Comparison of ENCODE assay signal across 8 mouse cellular contexts in the genomic region with DNA sequence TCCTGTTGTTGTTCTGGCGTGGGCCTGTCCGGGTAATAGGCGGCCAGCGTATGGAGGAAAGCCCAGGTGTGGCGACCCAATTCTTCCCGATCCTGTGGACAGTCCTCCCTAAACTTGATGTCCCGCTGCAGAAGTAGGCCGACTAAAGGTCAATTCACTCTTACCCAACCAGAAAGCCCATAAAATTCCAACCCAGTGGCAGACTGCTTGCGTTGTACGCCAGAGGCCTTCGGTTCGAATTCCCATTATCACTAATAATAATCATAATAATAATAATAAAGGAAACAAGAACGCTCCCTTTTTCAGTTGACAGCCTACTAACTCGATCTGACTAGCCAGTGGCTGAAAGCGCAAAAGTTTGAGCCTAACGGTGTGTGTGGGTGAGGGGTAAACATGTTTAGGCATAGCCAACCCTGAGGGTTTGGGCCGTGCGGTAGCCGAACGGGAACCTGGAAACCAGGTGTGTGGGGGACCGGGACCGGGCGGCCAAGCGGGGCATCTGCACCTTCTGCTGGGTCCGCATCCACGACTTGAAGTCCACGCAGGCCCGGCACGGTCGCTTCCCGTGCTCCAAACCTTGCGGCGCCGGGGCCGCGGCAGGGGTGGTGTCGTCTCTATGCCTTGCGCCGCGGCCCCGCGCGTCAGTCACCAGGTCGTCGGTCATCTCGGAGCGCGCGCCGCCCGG. TPM values are rescaled to one million over a fixed set of nuclear protein-coding genes. Genes with fewer than 3 reads are reported as not detected.
DNase-seq lines count a peak whose midpoint lies in the region; ATAC-seq and TF ChIP-seq lines count a peak whose summit lies in the region.

No protein-coding gene starts in this region.

- H3K4me2 ChIP-seq in forebrain, embryonic 14.5 days (ENCODE audit: low read length) = peak overlapping the region; percentile 80
- peak overlapping the region; percentile 95 for H3K4me2 ChIP-seq in liver, embryonic 12.5 days

- DNase-seq in gastrocnemius, adult 2 months = no peak
- DNase-seq in gastrocnemius, adult 18-20 months (ENCODE audit: low spot score) = no peak
- DNase-seq in forebrain, embryonic 14.5 days (ENCODE audit: low spot score) = no peak
- no peak for DNase-seq in retina, embryonic 14.5 days (ENCODE audit: low spot score)
- no peak for DNase-seq in B cell, adult 2 months

- peaks cover 16% of the 10 kb centered on the region for H3K79me2 ChIP-seq in C2C12 (ENCODE audit: control insufficient read depth, insufficient read depth)

- H3K9me3 ChIP-seq in forebrain, embryonic 14.5 days (replicated peaks; ENCODE audit: control insufficient read depth, low read length) = no peaks in the 10 kb centered on the region
- no peaks in the 10 kb centered on the region for H3K9me3 ChIP-seq in liver, embryonic 12.5 days (replicated peaks)

- no peak; the same call in none of the 2 replicates for ATAC-seq in forebrain, embryonic 14.5 days
- ATAC-seq in liver, embryonic 12.5 days = peak; percentile 22
- ATAC-seq in erythroid progenitor cell, adult 5-6 weeks (replicated peaks; ENCODE audit: low FRiP score, poor library complexity, severe bottlenecking) = no peak

- H3K9ac ChIP-seq in forebrain, embryonic 14.5 days (ENCODE audit: low read length) = peak overlapping the region; percentile 85
- peak overlapping the region; percentile 93 for H3K9ac ChIP-seq in liver, embryonic 12.5 days

- H3ac ChIP-seq in C2C12 (ENCODE audit: control insufficient read depth, insufficient read length, low read depth) = peak overlapping the region; percentile 90

- intact Hi-C loops in gastrocnemius, adult 2 months (cut with DNase I) = no loop called here

- no peak for TF ChIP-seq CTCF in gastrocnemius, adult 2 months (IDR thresholded peaks at IDR 0.05)
- TF ChIP-seq CTCF in C2C12 (IDR thresholded peaks at IDR 0.05; ENCODE audit: control insufficient read depth, insufficient read depth, insufficient read length) = no peak

- peaks cover 1% of the 10 kb centered on the region for H3K79me3 ChIP-seq in C2C12 (ENCODE audit: low read depth)

- no peaks in the 10 kb centered on the region for H3K27me3 ChIP-seq in C2C12 (ENCODE audit: control insufficient read depth, insufficient read depth, insufficient read length)
- 0 out of 2 replicates have a peak, but pooled peaks cover 5% of the 10 kb centered on the region for H3K27me3 ChIP-seq in forebrain, embryonic 14.5 days (replicated peaks; ENCODE audit: control insufficient read depth, insufficient read depth, low read length)
- peaks cover 33% of the 10 kb centered on the region for H3K27me3 ChIP-seq in liver, embryonic 12.5 days (replicated peaks)

- peaks cover 14% of the 10 kb centered on the region for H3K36me3 ChIP-seq in C2C12 (ENCODE audit: control insufficient read depth, insufficient read depth)
- peaks cover 16% of the 10 kb centered on the region for H3K36me3 ChIP-seq in forebrain, embryonic 14.5 days (ENCODE audit: control insufficient read depth, insufficient read depth, low read length)
- peaks cover 35% of the 10 kb centered on the region for H3K36me3 ChIP-seq in liver, embryonic 12.5 days

- peak overlapping the region; percentile 82 for H3K4me3 ChIP-seq in gastrocnemius, adult 2 months
- peak overlapping the region; percentile 87 for H3K4me3 ChIP-seq in C2C12 (ENCODE audit: insufficient read depth, poor library complexity, severe bottlenecking)
- peak overlapping the region; percentile 73 for H3K4me3 ChIP-seq in forebrain, embryonic 14.5 days (ENCODE audit: low read depth, low read length)
- H3K4me3 ChIP-seq in liver, embryonic 12.5 days = peak overlapping the region; percentile 92

- 7% methylated on average over 51 of the region's 51 CpGs for WGBS in forebrain, embryonic 14.5 days
- WGBS in liver, embryonic 12.5 days (ENCODE audit: insufficient replicate concordance) = 6% methylated on average over 51 of the region's 51 CpGs

- peak overlapping the region; percentile 92 for H3K27ac ChIP-seq in gastrocnemius, adult 2 months
- peak overlapping the region; percentile 80 for H3K27ac ChIP-seq in forebrain, embryonic 14.5 days (ENCODE audit: low read depth, low read length)
- peak overlapping the region; percentile 90 for H3K27ac ChIP-seq in liver, embryonic 12.5 days

- H3K4me1 ChIP-seq in forebrain, embryonic 14.5 days (ENCODE audit: control insufficient read depth, insufficient read depth, low read length) = peaks cover 14% of the 10 kb centered on the region
- peaks cover 35% of the 10 kb centered on the region for H3K4me1 ChIP-seq in liver, embryonic 12.5 days

TF ChIP-seq in C2C12, 6 proteins besides CTCF, POLR2A, EP300 and RAD21:
- TF ChIP-seq CEBPB (IDR thresholded peaks at IDR 0.05; ENCODE audit: low read depth) (no peak), USF1 (IDR thresholded peaks at IDR 0.05; ENCODE audit: low read depth) (no peak)

RNA-seq across cellular contexts. Expression of gene Gfer, which starts 0.5 kb away (rescaled TPM):
- total RNA-seq in gastrocnemius, adult 2 months (2021) = 10 to 100 TPM; 32.8 to 37.5 TPM
- 10 to 100 TPM; 41.1 to 48.3 TPM for total RNA-seq in gastrocnemius, adult 18-20 months (2021)
- 62.8 TPM for polyA plus RNA-seq in C2C12 (2012; fragmentation: generic; extraction: Trizol)
- polyA plus RNA-seq in forebrain, embryonic 14.5 days (2014; fragmentation: Nextera tagmentation; extraction: Ambion mirVana) = 36.5 and 37.7 TPM in 2 replicates
- 51.4 and 52.5 TPM in 2 replicates for polyA plus RNA-seq in liver, embryonic 12.5 days (2016; fragmentation: Nextera tagmentation; extraction: Ambion mirVana)
- 9.6 and 15.9 TPM in 2 replicates for total RNA-seq in erythroid progenitor cell, adult 5-6 weeks (2015; ENCODE audit: low replicate concordance)
- 14.0 and 15.7 TPM in 2 replicates for total RNA-seq in erythroid progenitor cell, adult 5-6 weeks (2017; ENCODE audit: low replicate concordance)

RNA-seq across cellular contexts. Expression of gene Noxo1, which starts 0.6 kb away (rescaled TPM):
- under 1 TPM; 0.56 to 0.74 TPM for total RNA-seq in gastrocnemius, adult 2 months (2021)
- under 1 TPM; 0.32 to 0.95 TPM for total RNA-seq in gastrocnemius, adult 18-20 months (2021)
- 0.34 TPM for polyA plus RNA-seq in C2C12 (2012; fragmentation: generic; extraction: Trizol)
- polyA plus RNA-seq in forebrain, embryonic 14.5 days (2014; fragmentation: Nextera tagmentation; extraction: Ambion mirVana) = 2.2 and 2.4 TPM in 2 replicates
- 0.51 and 0.58 TPM in 2 replicates for polyA plus RNA-seq in liver, embryonic 12.5 days (2016; fragmentation: Nextera tagmentation; extraction: Ambion mirVana)
- total RNA-seq in erythroid progenitor cell, adult 5-6 weeks (2015; ENCODE audit: low replicate concordance) = not detected in 2 replicates
- total RNA-seq in erythroid progenitor cell, adult 5-6 weeks (2017; ENCODE audit: low replicate concordance) = not detected in 2 replicates

RNA-seq across cellular contexts. Expression of gene Syngr3, which starts 5.7 kb away (rescaled TPM):
- not detected for total RNA-seq in gastrocnemius, adult 2 months (2021)
- total RNA-seq in gastrocnemius, adult 18-20 months (2021) = under 1 TPM in 1 of 2 experiments, not detected in 1; 0.14 TPM
- 0.61 TPM for polyA plus RNA-seq in C2C12 (2012; fragmentation: generic; extraction: Trizol)
- 105 and 136 TPM in 2 replicates for polyA plus RNA-seq in forebrain, embryonic 14.5 days (2014; fragmentation: Nextera tagmentation; extraction: Ambion mirVana)
- 0.06 and 0.27 TPM in 2 replicates for polyA plus RNA-seq in liver, embryonic 12.5 days (2016; fragmentation: Nextera tagmentation; extraction: Ambion mirVana)
- total RNA-seq in erythroid progenitor cell, adult 5-6 weeks (2015; ENCODE audit: low replicate concordance) = not detected in 2 replicates
- total RNA-seq in erythroid progenitor cell, adult 5-6 weeks (2017; ENCODE audit: low replicate concordance) = not detected in 2 replicates

RNA-seq across cellular contexts. Expression of gene Tbl3, which starts 12.0 kb away (rescaled TPM):
- total RNA-seq in gastrocnemius, adult 2 months (2021) = 10 to 100 TPM; 15.5 to 16.7 TPM
- total RNA-seq in gastrocnemius, adult 18-20 months (2021) = 10 to 100 TPM; 15.4 to 16.0 TPM
- polyA plus RNA-seq in C2C12 (2012; fragmentation: generic; extraction: Trizol) = 83.8 TPM
- polyA plus RNA-seq in forebrain, embryonic 14.5 days (2014; fragmentation: Nextera tagmentation; extraction: Ambion mirVana) = 85.3 and 86.1 TPM in 2 replicates
- polyA plus RNA-seq in liver, embryonic 12.5 days (2016; fragmentation: Nextera tagmentation; extraction: Ambion mirVana) = 65.4 and 71.8 TPM in 2 replicates
- total RNA-seq in erythroid progenitor cell, adult 5-6 weeks (2015; ENCODE audit: low replicate concordance) = 5.8 and 10.1 TPM in 2 replicates
- 4.8 and 9.0 TPM in 2 replicates for total RNA-seq in erythroid progenitor cell, adult 5-6 weeks (2017; ENCODE audit: low replicate concordance)

RNA-seq across cellular contexts. Expression of gene Rnf151, which starts 22.4 kb away (rescaled TPM):
- total RNA-seq in gastrocnemius, adult 2 months (2021) = not detected
- not detected for total RNA-seq in gastrocnemius, adult 18-20 months (2021)
- 1.8 TPM for polyA plus RNA-seq in C2C12 (2012; fragmentation: generic; extraction: Trizol)
- polyA plus RNA-seq in forebrain, embryonic 14.5 days (2014; fragmentation: Nextera tagmentation; extraction: Ambion mirVana) = not detected in 2 replicates
- polyA plus RNA-seq in liver, embryonic 12.5 days (2016; fragmentation: Nextera tagmentation; extraction: Ambion mirVana) = 0.19 and 0.46 TPM in 2 replicates
- total RNA-seq in erythroid progenitor cell, adult 5-6 weeks (2015; ENCODE audit: low replicate concordance) = not detected in 2 replicates
- total RNA-seq in erythroid progenitor cell, adult 5-6 weeks (2017; ENCODE audit: low replicate concordance) = not detected in 2 replicates
